Mouse (Mus musculus) C2C12 (cell line): ENCODE measurements around the gene Cdyl2. TPM values are rescaled to one million over a fixed set of nuclear protein-coding genes. Genes with fewer than 3 reads are reported as not detected.

Source experiments
- H3K27me3 ChIP-seq: one replicate; pipeline ENCODE4 v1.6.1; 2011; ENCODE audit not compliant: control insufficient read depth, insufficient read depth, insufficient read length
- H3K36me3 ChIP-seq: one replicate; pipeline ENCODE4 v1.6.1; 2011; ENCODE audit not compliant: control insufficient read depth, insufficient read depth
- H3K4me3 ChIP-seq: one replicate; pipeline ENCODE4 v1.5.1; 2011; ENCODE audit warnings: mild to moderate bottlenecking, control low read depth; ENCODE audit not compliant: poor library complexity, insufficient read depth, severe bottlenecking
- H3K79me2 ChIP-seq: one replicate; pipeline ENCODE4 v1.6.1; 2011; ENCODE audit not compliant: control insufficient read depth, insufficient read depth
- H3K79me3 ChIP-seq: one replicate; pipeline ENCODE4 v1.6.1; 2011; ENCODE audit warnings: low read depth, control low read depth
- H3ac ChIP-seq: one replicate; pipeline ENCODE3; 2011; ENCODE audit warnings: low read depth; ENCODE audit not compliant: control insufficient read depth, insufficient read length
- CEBPB ChIP-seq: IDR thresholded peaks from one replicate; pipeline ENCODE4 v1.6.1; 2011; ENCODE audit warnings: low read depth, mild to moderate bottlenecking, control low read depth, moderate library complexity
- CTCF ChIP-seq: IDR thresholded peaks from one replicate; pipeline ENCODE4 v1.5.1; 2011; ENCODE audit not compliant: control insufficient read depth, insufficient read depth, insufficient read length
- FOSL1 ChIP-seq: IDR thresholded peaks from one replicate; pipeline ENCODE4 v1.8.0; 2011; ENCODE audit warnings: mild to moderate bottlenecking, low read length; ENCODE audit not compliant: poor library complexity, insufficient read depth, severe bottlenecking
- MAX ChIP-seq: IDR thresholded peaks from one replicate; pipeline ENCODE4 v1.6.1; 2011; ENCODE audit warnings: mild to moderate bottlenecking, control low read depth
- MYOD1 ChIP-seq: IDR thresholded peaks from one replicate; pipeline ENCODE4 v1.6.1; 2011; ENCODE audit warnings: low read depth; ENCODE audit not compliant: control insufficient read depth, insufficient read length
- MYOG ChIP-seq: IDR thresholded peaks from one replicate; pipeline ENCODE4 v1.6.1; 2011; ENCODE audit not compliant: control insufficient read depth, insufficient read length; ENCODE audit errors: extremely low read depth
- USF1 ChIP-seq: IDR thresholded peaks from one replicate; pipeline ENCODE4 v1.6.1; 2011; ENCODE audit warnings: low read depth, mild to moderate bottlenecking, control low read depth, moderate library complexity
- polyA plus RNA-seq: library from polyadenylated mRNA; unstranded; fragments of >200 nt; fragmentation: generic; extraction: Trizol; gene quantifications from one replicate; pipeline ENCODE4 v1.2.1, GENCODE M21; 2012; ENCODE audit warnings: missing spikeins

Cdyl2 gene
- polyA plus RNA-seq, 1 experiment = 0.35 TPM

GRCm38 (mm10) chr8:116731976-116732683 is 661 bp downstream of the Cdyl2 start:
- TF ChIP-seq FOSL1 (no peak), USF1 (no peak), MYOD1 (no peak), CEBPB (no peak), MAX (no peak), MYOG (no peak), CTCF (no peak)
- no peaks in the 10 kb centered on the region for H3K79me2 ChIP-seq
- H3ac ChIP-seq = no peak overlapping the region
- no peaks in the 10 kb centered on the region for H3K36me3 ChIP-seq
- H3K27me3 ChIP-seq = no peaks in the 10 kb centered on the region
- no peaks in the 10 kb centered on the region for H3K79me3 ChIP-seq
- H3K4me3 ChIP-seq = peak overlapping the region; percentile 23

- H3K79me2 ChIP-seq = no peaks in the 10 kb centered on the region
- H3K27me3 ChIP-seq = no peaks in the 10 kb centered on the region
- H3K4me3 ChIP-seq = no peak overlapping the region
- no peak overlapping the region for H3ac ChIP-seq
- H3K36me3 ChIP-seq = no peaks in the 10 kb centered on the region
- H3K79me3 ChIP-seq = no peaks in the 10 kb centered on the region
- TF ChIP-seq CTCF (no peak), MYOG (no peak), USF1 (no peak), MAX (no peak), MYOD1 (no peak), CEBPB (no peak), FOSL1 (no peak)
These were observed 11.3 kb downstream of the Cdyl2 start for GRCm38 (mm10) chr8:116721451-116721850.

DNA sequence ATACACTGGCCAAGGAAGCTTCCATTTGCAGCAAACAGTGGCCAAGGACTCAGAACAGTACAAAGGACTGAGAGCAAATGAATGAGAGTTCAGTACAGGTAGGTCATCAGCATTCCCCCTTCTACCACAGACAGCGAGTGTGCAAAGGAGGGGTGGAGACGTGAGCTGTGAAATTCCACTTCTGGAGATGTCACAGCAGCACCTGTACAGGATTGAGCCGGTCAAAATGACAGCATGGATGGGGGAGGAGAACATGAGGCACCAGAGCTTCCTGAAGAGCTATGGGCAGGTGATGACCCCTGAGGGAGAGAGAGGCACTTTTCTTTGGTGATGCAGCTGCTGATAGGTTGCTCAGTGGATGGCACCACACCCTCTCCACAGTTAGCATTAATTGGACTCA is 25.3 kb downstream of the Cdyl2 start:
- H3K4me3 ChIP-seq = no peak overlapping the region
- no peaks in the 10 kb centered on the region for H3K79me2 ChIP-seq
- H3K79me3 ChIP-seq = no peaks in the 10 kb centered on the region
- H3K36me3 ChIP-seq = no peaks in the 10 kb centered on the region
- no peaks in the 10 kb centered on the region for H3K27me3 ChIP-seq
- no peak for TF ChIP-seq CEBPB
- H3ac ChIP-seq = no peak overlapping the region

- Histone ChIP-seq H3K36me3 (no peaks in the 10 kb centered on the region), H3K79me2 (no peaks in the 10 kb centered on the region), H3K4me3 (no peak overlapping the region), H3K27me3 (no peaks in the 10 kb centered on the region), H3ac (no peak overlapping the region), H3K79me3 (no peaks in the 10 kb centered on the region)
- TF ChIP-seq USF1 = no peak
- no peak for TF ChIP-seq CEBPB
- TF ChIP-seq CTCF = no peak
- TF ChIP-seq MAX = no peak
- TF ChIP-seq MYOG = no peak
- no peak for TF ChIP-seq MYOD1
- no peak for TF ChIP-seq FOSL1
These were observed 30.3 kb downstream of the Cdyl2 start for GRCm38 (mm10) chr8:116702501-116702900.

DNA sequence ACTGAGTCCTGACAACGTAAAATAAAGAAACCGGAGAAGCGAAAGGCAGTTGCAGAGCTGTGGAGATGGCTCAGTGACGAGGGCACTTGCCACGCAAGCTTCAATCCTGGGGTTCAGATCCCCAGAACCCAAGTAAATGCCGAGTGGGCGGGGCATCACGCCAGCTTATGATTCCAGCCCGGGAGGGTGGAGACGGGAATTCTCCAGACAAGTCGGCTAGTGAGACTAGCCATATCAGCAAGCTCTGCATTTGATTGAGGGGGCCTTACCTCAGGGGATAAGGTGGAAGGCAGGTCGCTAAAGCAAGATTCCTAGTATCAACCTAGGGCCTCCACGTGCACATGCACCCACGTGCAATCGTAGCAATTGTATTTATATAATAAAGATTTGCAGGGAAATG is 39.9 kb downstream of the Cdyl2 start:
- H3K4me3 ChIP-seq = no peak overlapping the region
- no peaks in the 10 kb centered on the region for H3K36me3 ChIP-seq
- H3K79me2 ChIP-seq = no peaks in the 10 kb centered on the region
- no peak for TF ChIP-seq MYOG
- TF ChIP-seq CTCF = no peak
- no peak overlapping the region for H3ac ChIP-seq
- H3K27me3 ChIP-seq = no peaks in the 10 kb centered on the region
- H3K79me3 ChIP-seq = no peaks in the 10 kb centered on the region

- H3K79me3 ChIP-seq = no peaks in the 10 kb centered on the region
- TF ChIP-seq MYOG (no peak), MYOD1 (no peak), USF1 (no peak), CEBPB (no peak), CTCF (no peak), MAX (no peak), FOSL1 (no peak)
- H3ac ChIP-seq = no peak overlapping the region
- no peaks in the 10 kb centered on the region for H3K27me3 ChIP-seq
- no peaks in the 10 kb centered on the region for H3K36me3 ChIP-seq
- no peak overlapping the region for H3K4me3 ChIP-seq
- H3K79me2 ChIP-seq = no peaks in the 10 kb centered on the region
These were observed 43.0 kb downstream of the Cdyl2 start for GRCm38 (mm10) chr8:116689741-116690140.

- no peaks in the 10 kb centered on the region for H3K36me3 ChIP-seq
- TF ChIP-seq MAX (no peak), MYOD1 (no peak), CTCF (no peak)
- no peaks in the 10 kb centered on the region for H3K79me2 ChIP-seq
- no peaks in the 10 kb centered on the region for H3K79me3 ChIP-seq
- no peaks in the 10 kb centered on the region for H3K27me3 ChIP-seq
- H3ac ChIP-seq = no peak overlapping the region
- H3K4me3 ChIP-seq = no peak overlapping the region
These were observed 56.6 kb downstream of the Cdyl2 start for GRCm38 (mm10) chr8:116676174-116676573.
